Mouse (Mus musculus) embryonic facial prominence, embryonic 12.5 days (tissue): ENCODE results near the gene Rnpepl1. TPM values are rescaled to one million over a fixed set of nuclear protein-coding genes. Genes with fewer than 3 reads are reported as not detected.
A peak's percentile ranks its signal among the peaks of the same experiment; 100 is the strongest.

Experiments
- ATAC-seq: fragments of 200-750 bp; cut with Nextera tagmentation; 2 replicates; pipeline ENCODE4 v1.8.0; 2017; ENCODE audit not compliant: insufficient number of reproducible peaks, insufficient read depth, low FRiP score, low TSS enrichment
- H3K27ac ChIP-seq: fragments of 300-500 bp; sonication (generic); 2 replicates; pipeline ENCODE4 v1.5.1; 2016; ENCODE audit warnings: mild to moderate bottlenecking
- H3K27me3 ChIP-seq: fragments of 300-500 bp; sonication (generic); 2 replicates; pipeline ENCODE4 v1.6.1; 2016; ENCODE audit warnings: mild to moderate bottlenecking, moderate library complexity
- H3K36me3 ChIP-seq: fragments of 300-500 bp; sonication (generic); 2 replicates; pipeline ENCODE4 v1.6.1; 2016; ENCODE audit warnings: mild to moderate bottlenecking
- H3K4me1 ChIP-seq: fragments of 300-500 bp; sonication (generic); 2 replicates; pipeline ENCODE4 v1.6.1; 2016
- H3K4me2 ChIP-seq: fragments of 300-500 bp; sonication (generic); replicated peaks from 2 replicates; pipeline ENCODE4 v1.6.1; 2016; ENCODE audit warnings: mild to moderate bottlenecking, moderate library complexity
- H3K4me3 ChIP-seq: fragments of 300-500 bp; sonication (generic); 2 replicates; pipeline ENCODE4 v1.5.1; 2016; ENCODE audit warnings: mild to moderate bottlenecking
- H3K9ac ChIP-seq: fragments of 300-500 bp; sonication (generic); 2 replicates; pipeline ENCODE4 v1.6.1; 2016; ENCODE audit warnings: mild to moderate bottlenecking, moderate library complexity
- H3K9me3 ChIP-seq: fragments of 300-500 bp; sonication (generic); 2 replicates; pipeline ENCODE4 v1.6.1; 2016; ENCODE audit warnings: mild to moderate bottlenecking, moderate library complexity
- WGBS: fragments of 180-500 bp; shearing (Covaris S2); methylation state at CpG from one replicate; pipeline ENCODE4 v1.1.7; 2016; 5-methylcytosine and 5-hydroxymethylcytosine counted together
- polyA plus RNA-seq: library from polyadenylated mRNA; unstranded; fragments of >200 nt; fragmentation: Nextera tagmentation; extraction: Ambion mirVana; gene quantifications from 2 replicates; pipeline ENCODE4 v1.2.1, GENCODE M21; 2016

Rnpepl1 gene
- polyA plus RNA-seq, 1 experiment from 2014 or later, result 38.4 TPM

DNA sequence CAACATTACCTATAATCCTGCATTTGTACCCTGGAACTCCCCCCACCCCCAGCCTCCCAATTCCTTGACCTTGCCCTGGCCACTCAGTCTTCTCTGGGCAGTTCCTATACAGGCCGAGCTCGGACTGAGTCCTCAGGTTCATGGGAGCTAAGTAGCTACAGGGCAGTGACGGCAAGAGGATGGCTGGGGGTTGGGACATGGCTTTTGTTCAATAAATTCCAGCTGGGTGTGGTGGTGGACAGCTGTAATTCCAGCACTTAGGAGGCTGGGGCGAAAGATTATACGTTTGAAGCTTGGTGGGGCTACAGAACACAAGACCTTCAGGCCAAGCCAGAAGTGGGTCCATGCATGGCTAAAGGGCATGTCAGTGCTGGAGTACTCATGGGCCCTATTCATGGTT lies 30.5 kb upstream of the Rnpepl1 start:
- Histone ChIP-seq H3K27me3 (0 out of 2 replicates have a peak, but pooled peaks cover 2% of the 10 kb centered on the region), H3K36me3 (no peaks in the 10 kb centered on the region), H3K4me3 (no peak overlapping the region), H3K4me1 (no peaks in the 10 kb centered on the region), H3K9ac (no peak overlapping the region), H3K27ac (no peak overlapping the region), H3K4me2 (no peak overlapping the region), H3K9me3 (no peaks in the 10 kb centered on the region)
- WGBS, result 67% methylated on average over 5 of the region's 5 CpGs
- no peak for ATAC-seq

GRCm38 (mm10) chr1:92881982-92882381 lies 28.6 kb upstream of the Rnpepl1 start:
- Histone ChIP-seq H3K27ac (no peak overlapping the region), H3K4me3 (no peak overlapping the region), H3K36me3 (no peaks in the 10 kb centered on the region), H3K4me1 (no peaks in the 10 kb centered on the region), H3K9me3 (no peaks in the 10 kb centered on the region), H3K27me3 (0 out of 2 replicates have a peak, but pooled peaks cover 2% of the 10 kb centered on the region), H3K9ac (no peak overlapping the region), H3K4me2 (no peak overlapping the region)
- no peak for ATAC-seq
- 87% methylated on average over 6 of the region's 6 CpGs for WGBS

- no peak overlapping the region for H3K4me3 ChIP-seq
- no peaks in the 10 kb centered on the region for H3K9me3 ChIP-seq
- no peak for ATAC-seq
- no peak overlapping the region for H3K9ac ChIP-seq
- no peaks in the 10 kb centered on the region for H3K36me3 ChIP-seq
- WGBS, result 73% methylated on average over 7 of the region's 7 CpGs
- no peak overlapping the region for H3K27ac ChIP-seq
- no peaks in the 10 kb centered on the region for H3K4me1 ChIP-seq
- no peaks in the 10 kb centered on the region for H3K27me3 ChIP-seq
- H3K4me2 ChIP-seq, result no peak overlapping the region
Observed at GRCm38 (mm10) chr1:92888901-92889655, 21.5 kb upstream of the Rnpepl1 start.

DNA sequence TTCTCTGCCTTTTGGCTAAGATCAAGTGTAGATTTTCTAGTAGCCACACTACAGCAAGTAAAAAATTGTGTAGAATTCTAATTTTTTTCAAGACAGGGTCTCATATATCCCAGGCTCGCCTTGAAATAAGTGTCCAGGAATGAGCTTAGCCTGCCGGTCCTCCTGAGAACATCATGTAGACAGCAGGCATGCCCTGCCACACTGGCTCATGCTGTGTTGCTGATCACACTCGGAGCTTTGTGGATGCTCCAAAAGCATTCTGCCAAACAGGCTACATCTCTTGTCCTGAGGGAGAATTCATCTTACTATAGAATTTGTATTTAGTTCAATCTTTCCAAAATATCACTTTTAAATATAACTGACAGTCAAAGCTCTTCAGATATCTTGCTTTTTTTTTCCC lies 17.8 kb upstream of the Rnpepl1 start:
- H3K9ac ChIP-seq, result no peak overlapping the region
- no peak for ATAC-seq
- H3K9me3 ChIP-seq, result no peaks in the 10 kb centered on the region
- no peaks in the 10 kb centered on the region for H3K4me1 ChIP-seq
- H3K27me3 ChIP-seq, result 0 out of 2 replicates have a peak, but pooled peaks cover 3% of the 10 kb centered on the region
- no peak overlapping the region for H3K27ac ChIP-seq
- H3K36me3 ChIP-seq, result no peaks in the 10 kb centered on the region
- no peak overlapping the region for H3K4me3 ChIP-seq
- WGBS, result 66% methylated on average over 3 of the region's 3 CpGs
- H3K4me2 ChIP-seq, result no peak overlapping the region

GRCm38 (mm10) chr1:92893896-92894295 lies 16.7 kb upstream of the Rnpepl1 start:
- Histone ChIP-seq H3K9ac (no peak overlapping the region), H3K4me1 (no peaks in the 10 kb centered on the region), H3K36me3 (no peaks in the 10 kb centered on the region), H3K9me3 (no peaks in the 10 kb centered on the region), H3K27ac (no peak overlapping the region), H3K4me2 (no peak overlapping the region), H3K4me3 (no peak overlapping the region), H3K27me3 (0 out of 2 replicates have a peak, but pooled peaks cover 3% of the 10 kb centered on the region)
- no peak for ATAC-seq
- 79% methylated on average over 3 of the region's 3 CpGs for WGBS

- Histone ChIP-seq H3K9ac (no peak overlapping the region), H3K36me3 (no peaks in the 10 kb centered on the region), H3K4me1 (no peaks in the 10 kb centered on the region), H3K27ac (no peak overlapping the region), H3K27me3 (0 out of 2 replicates have a peak, but pooled peaks cover 3% of the 10 kb centered on the region), H3K4me3 (no peak overlapping the region), H3K4me2 (no peak overlapping the region), H3K9me3 (no peaks in the 10 kb centered on the region)
- WGBS, result 12% methylated on average over 3 of the region's 3 CpGs
- ATAC-seq, result 0 out of 2 replicates have a peak, but pooled peaks have one; percentile 47
Observed at GRCm38 (mm10) chr1:92895089-92895488, 15.5 kb upstream of the Rnpepl1 start.

DNA sequence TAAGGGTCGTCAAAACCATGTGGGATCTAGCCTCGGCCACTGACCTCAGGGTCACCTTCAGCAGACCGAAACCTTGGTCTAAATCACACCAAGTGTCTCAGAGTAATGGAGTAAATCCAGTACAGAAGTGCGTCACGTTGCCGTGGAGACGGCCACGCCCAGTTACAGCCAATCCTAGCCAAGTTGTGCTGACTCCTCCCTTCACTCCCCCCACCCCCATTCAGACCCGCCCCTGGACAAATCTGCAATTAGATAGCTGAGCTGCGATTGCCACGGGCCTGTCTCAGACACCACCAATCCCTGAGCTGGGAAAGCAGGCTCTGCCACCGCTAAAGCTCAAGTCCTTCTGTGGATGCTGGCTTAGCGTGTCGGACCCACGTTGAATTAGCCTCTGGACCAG lies 7.8 kb upstream of the Rnpepl1 start, which contains the start of gene Ankmy1:
Ankmy1 (minus strand) TSS at position 121 of the 400 bp plus-strand sequence.
- no peaks in the 10 kb centered on the region for H3K36me3 ChIP-seq
- H3K9me3 ChIP-seq, result no peaks in the 10 kb centered on the region
- H3K9ac ChIP-seq, result no peak within 1 kb of the TSS
- peaks cover 17% of the 10 kb centered on the region for H3K4me1 ChIP-seq
- 1% methylated on average over 15 of the region's 15 CpGs for WGBS
- 0 out of 2 replicates have a peak, but pooled peaks have one; percentile 19 for ATAC-seq
- peak within 1 kb of the TSS; percentile 18 for H3K4me3 ChIP-seq
- no peak within 1 kb of the TSS for H3K27ac ChIP-seq
- no peaks in the 10 kb centered on the region for H3K27me3 ChIP-seq
- peak within 1 kb of the TSS; percentile 48 for H3K4me2 ChIP-seq

DNA sequence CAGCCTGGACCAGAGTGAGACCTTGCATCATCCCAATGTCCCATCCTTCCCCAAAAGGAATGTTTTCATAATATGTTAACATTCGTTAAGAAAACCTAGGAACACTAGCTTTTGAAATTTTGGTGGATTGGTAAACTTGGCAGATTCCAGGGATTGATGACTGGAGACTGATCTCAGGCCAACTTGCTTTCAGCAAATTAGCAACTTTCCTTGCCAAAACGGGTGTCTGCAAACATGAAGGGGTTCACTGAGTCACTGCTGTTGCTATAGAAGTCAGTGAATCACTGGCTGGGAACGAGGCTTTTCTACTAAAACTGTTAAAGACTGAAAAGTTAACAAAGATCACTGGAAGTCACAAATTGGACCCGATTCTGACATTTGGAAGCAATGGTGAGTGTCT lies 7.0 kb upstream of the Rnpepl1 start:
- peaks cover 21% of the 10 kb centered on the region for H3K4me1 ChIP-seq
- no peak overlapping the region for H3K9ac ChIP-seq
- no peaks in the 10 kb centered on the region for H3K9me3 ChIP-seq
- WGBS, result 76% methylated on average over 4 of the region's 4 CpGs
- H3K36me3 ChIP-seq, result no peaks in the 10 kb centered on the region
- H3K4me2 ChIP-seq, result no peak overlapping the region
- no peak overlapping the region for H3K27ac ChIP-seq
- H3K27me3 ChIP-seq, result no peaks in the 10 kb centered on the region
- no peak overlapping the region for H3K4me3 ChIP-seq
- no peak for ATAC-seq

DNA sequence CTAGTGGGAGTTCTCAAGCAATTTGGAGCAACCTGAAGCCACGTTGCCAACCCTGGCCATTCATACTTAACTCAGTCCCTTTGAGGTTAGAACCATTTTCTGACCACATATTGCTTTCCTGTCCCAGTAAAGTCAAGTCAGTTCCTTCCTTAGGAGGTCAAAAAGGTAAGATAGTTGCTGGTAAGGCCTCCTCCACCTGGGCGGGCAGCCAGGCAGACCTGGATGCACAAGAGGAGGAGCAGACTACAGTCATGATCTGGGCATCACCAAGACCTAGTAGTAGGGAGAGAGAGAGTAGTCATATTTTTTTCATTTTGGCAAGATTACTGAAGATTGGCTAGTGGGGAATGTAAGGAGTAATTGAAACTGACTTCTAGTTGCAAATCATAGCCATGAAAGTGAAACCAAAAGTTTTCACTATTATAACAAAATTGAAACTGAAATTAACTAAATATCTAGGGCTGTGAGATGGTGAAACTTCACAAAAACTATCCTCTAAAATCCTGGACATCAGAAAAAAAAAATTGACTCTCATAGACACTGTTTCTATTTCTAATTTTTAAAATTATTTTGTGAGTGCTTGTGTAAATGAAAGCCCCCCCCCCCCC lies 4.8 kb upstream of the Rnpepl1 start:
- Histone ChIP-seq H3K27me3 (no peaks in the 10 kb centered on the region; the same call in 1 of the 2 replicates), H3K4me3 (no peak overlapping the region), H3K9me3 (no peaks in the 10 kb centered on the region), H3K9ac (no peak overlapping the region), H3K4me1 (peaks cover 30% of the 10 kb centered on the region), H3K36me3 (no peaks in the 10 kb centered on the region), H3K4me2 (no peak overlapping the region), H3K27ac (no peak overlapping the region)
- no peak for ATAC-seq
- 85% methylated on average over 2 of the region's 2 CpGs for WGBS

- under 1% methylated on average over 81 of the region's 81 CpGs for WGBS
- Histone ChIP-seq H3K36me3 (no peaks in the 10 kb centered on the region), H3K9ac (peak within 1 kb of the TSS; percentile 72), H3K27ac (peak within 1 kb of the TSS; percentile 89), H3K4me2 (peak within 1 kb of the TSS; percentile 67), H3K9me3 (no peaks in the 10 kb centered on the region), H3K4me3 (peak within 1 kb of the TSS; percentile 79), H3K27me3 (no peaks in the 10 kb centered on the region; the same call in 1 of the 2 replicates), H3K4me1 (peaks cover 36% of the 10 kb centered on the region)
- ATAC-seq, result peak; percentile 84
Observed at GRCm38 (mm10) chr1:92906779-92907631, 3.6 kb upstream of the Rnpepl1 start, which contains the start of gene Dusp28. Gene Dusp28 (plus strand): TSS chr1:92906981.

DNA sequence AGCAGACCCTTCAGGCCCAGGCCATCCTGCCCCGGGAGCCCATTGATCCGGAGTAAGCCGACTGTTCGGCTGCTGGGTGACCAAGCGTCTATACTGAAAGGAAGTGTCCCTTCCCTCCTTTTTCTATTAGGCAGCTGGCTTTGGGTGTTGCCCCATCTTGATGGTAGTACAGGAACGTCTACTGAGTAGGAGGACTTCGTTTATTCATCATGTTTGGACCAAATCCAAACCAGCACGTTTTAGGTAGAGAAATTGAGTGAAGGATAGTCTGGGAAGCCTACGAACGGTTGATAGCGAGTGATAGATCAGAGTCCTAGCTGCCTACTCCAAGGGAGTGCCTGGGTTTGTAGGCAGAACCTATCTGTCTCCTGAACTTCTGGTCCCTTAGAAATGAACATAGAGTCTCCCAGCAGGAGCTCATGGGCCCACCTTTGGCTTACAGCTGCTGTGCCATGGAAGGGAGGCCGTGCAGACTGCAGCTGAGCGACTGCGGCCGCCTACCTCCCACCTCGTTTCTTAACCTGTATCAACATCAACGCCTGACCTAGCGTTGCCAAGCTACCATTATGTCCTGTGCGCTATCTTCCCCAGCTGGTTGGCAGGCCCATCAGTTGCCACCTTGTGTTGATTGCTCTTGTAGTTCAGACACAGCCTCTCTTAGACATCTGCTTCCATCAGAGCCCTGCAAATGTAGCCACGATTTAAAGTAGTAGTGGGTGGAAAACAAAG lies 2.8 kb upstream of the Rnpepl1 start:
- Histone ChIP-seq H3K9ac (peak overlapping the region; percentile 72), H3K4me2 (peak overlapping the region; percentile 67), H3K27me3 (no peaks in the 10 kb centered on the region; the same call in 1 of the 2 replicates), H3K36me3 (no peaks in the 10 kb centered on the region), H3K9me3 (no peaks in the 10 kb centered on the region), H3K27ac (peak overlapping the region; percentile 89; the same call in 1 of the 2 replicates), H3K4me1 (peaks cover 39% of the 10 kb centered on the region), H3K4me3 (peak overlapping the region; percentile 79)
- 48% methylated on average over 20 of the region's 20 CpGs for WGBS
- ATAC-seq, result no peak
